Mouse (Mus musculus): ENCODE measurements around the gene Lonrf3. TPM values are rescaled to one million over a fixed set of nuclear protein-coding genes. Genes with fewer than 3 reads are reported as not detected.

Lonrf3 gene
- 10 to 100 TPM; 19.3 to 24.8 TPM for total RNA-seq (2021)

DNA sequence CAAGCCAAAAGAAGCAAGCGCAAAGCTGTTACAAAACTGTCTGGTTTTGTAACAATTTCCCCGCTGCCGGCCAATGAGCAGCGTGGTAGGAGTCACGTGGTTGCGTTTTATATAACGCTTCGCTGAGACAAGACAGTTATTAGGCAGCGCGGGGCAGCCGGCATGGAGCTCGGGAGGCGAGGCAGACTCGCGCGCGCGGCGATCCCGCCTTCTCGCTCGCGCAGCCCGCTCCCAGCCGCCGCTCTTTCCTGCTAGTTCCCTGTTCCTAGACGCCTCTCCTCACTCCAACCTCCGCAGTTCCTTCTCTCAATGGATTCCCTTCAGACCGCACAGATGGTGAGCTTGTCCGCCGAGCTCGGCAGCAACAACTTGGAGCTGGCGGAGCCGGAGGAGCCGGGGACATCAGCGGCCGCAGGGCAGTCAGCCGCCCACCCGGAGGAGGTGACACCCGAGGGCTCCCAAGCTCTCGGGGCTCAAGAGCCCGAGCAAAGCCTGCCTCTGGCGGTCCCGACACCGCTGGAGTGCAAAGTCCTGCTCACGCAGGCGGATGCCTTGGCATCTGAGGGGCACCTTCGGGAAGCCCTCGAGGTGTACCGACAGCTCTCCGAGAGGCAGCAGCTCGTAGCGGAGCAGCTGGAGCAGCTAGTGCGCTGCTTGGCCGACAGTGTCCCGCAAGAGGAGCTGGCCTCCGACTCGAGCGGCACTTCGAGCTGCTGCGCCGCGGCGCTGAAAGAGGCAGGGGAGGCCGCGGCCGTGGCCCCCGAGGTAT lies at the start of gene Lonrf3:
TSS of gene Lonrf3 (plus strand) at position 83 of the 769 bp plus-strand sequence.
- DNase-seq (ENCODE audit: extremely low spot score in 1 of 2, low spot score in 1 of 2): peak; percentile 52 to 66

- DNase-seq (ENCODE audit: extremely low spot score in 1 of 2, low spot score in 1 of 2): no peak
Measured at GRCm38 (mm10) chrX:36278750-36279149, 49.4 kb upstream of the Lonrf3 start.

GRCm38 (mm10) chrX:36311420-36311819 lies 16.7 kb upstream of the Lonrf3 start:
- DNase-seq (ENCODE audit: extremely low spot score in 1 of 2, low spot score in 1 of 2): peak in 1 of 2 experiments; percentile 6

GRCm38 (mm10) chrX:36327491-36328255 lies 480 bp upstream of the Lonrf3 start:
- DNase-seq (ENCODE audit: extremely low spot score in 1 of 2, low spot score in 1 of 2): peak; percentile 13 to 17

GRCm38 (mm10) chrX:36329040-36329649 lies 992 bp downstream of the Lonrf3 start:
- no peak for DNase-seq (ENCODE audit: extremely low spot score in 1 of 2, low spot score in 1 of 2)

GRCm38 (mm10) chrX:36329849-36330411 lies 1.8 kb downstream of the Lonrf3 start:
- DNase-seq (ENCODE audit: extremely low spot score in 1 of 2, low spot score in 1 of 2): peak in 1 of 2 experiments; percentile 11

DNA sequence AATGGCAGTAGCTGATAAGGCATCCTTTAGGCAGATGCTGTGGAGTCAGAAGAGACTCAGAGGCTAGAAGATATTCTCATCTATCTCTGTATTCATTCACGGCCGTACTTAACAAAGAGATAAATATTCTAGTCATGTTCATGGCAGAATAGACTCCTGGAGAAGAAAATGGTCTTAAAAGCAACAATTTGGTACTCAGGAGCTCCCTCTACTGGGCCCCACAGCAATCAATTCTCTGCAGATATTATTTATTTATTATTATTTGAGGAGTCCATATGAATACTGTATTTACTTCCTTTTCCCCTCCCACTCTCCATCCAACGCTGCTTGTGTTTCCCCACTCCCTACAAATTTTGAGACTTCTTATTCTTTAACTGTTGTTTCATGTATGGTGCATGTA lies 24.3 kb downstream of the Lonrf3 start:
- peak in 1 of 2 experiments; percentile 53 for DNase-seq (ENCODE audit: extremely low spot score in 1 of 2, low spot score in 1 of 2)

GRCm38 (mm10) chrX:36385340-36385739 lies 57.2 kb downstream of the Lonrf3 start:
- no peak for DNase-seq (ENCODE audit: extremely low spot score in 1 of 2, low spot score in 1 of 2)

- peak; percentile 13 to 43 for DNase-seq (ENCODE audit: extremely low spot score in 1 of 2, low spot score in 1 of 2)
Measured at GRCm38 (mm10) chrX:36389971-36390370, 61.8 kb downstream of the Lonrf3 start.

DNA sequence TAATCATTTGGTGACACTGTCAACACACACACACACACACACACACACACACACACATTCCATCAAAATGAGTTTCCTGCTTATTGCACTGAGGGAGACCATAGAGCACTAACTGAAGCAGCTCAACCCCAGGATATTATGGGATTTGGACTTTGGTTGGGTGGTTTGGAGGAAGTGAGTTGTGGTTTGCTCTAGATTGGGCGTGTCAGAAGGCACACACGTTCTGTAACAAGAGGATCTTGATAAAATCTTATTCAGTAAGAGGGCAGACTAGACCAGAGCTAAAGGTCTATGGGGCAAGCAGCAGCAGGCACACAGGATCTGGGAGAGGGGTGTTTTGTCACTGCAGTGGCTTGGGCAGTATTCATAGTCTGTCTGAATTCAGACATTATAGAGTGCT lies 62.4 kb downstream of the Lonrf3 start:
- no peak for DNase-seq (ENCODE audit: extremely low spot score in 1 of 2, low spot score in 1 of 2)

DNA sequence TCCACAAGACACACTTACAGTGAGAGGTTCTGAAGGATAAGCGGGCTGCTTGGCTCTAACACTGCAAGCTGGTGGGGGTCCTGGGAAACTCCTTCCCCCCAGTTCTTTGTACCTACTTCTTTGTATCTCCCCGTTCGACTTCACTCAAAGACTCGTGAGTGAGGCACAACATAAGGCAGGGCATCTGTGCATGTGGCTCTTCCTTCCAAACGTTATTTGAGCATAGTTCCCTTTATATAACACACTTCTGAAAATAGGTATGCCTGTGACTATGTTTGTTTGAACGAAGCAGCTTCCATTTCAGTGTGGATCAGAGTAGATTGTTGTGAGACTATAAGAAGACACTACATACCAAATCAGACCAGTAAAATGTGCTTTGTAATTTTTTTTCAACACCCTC lies 64.5 kb downstream of the Lonrf3 start:
- DNase-seq (ENCODE audit: extremely low spot score in 1 of 2, low spot score in 1 of 2): peak; percentile 20 to 25

GRCm38 (mm10) chrX:36393279-36393678 lies 65.1 kb downstream of the Lonrf3 start:
- no peak for DNase-seq (ENCODE audit: extremely low spot score in 1 of 2, low spot score in 1 of 2)

DNA sequence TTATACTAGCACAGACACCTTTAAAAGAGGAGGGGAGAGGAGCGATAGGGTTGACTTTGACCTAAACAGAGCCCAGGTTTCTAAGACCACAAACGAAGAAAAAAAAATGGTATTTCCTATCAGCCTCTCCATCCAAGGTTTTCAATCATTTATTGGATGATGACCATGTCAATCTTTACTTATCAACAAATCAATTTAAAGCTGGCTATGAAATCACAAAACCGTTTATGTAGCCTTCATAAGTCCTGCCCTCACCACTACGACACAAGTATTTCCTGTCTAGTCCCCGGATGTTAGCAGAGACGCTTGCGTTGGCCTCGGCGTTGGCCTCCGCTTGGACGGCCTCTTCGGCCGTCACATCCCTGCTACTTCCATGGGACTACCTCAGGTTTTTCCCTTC lies 72.8 kb downstream of the Lonrf3 start, which contains the start of gene Gm6268:
TSS of gene Gm6268 (plus strand) at position 301 of the 400 bp plus-strand sequence.
- DNase-seq (ENCODE audit: extremely low spot score in 1 of 2, low spot score in 1 of 2): no peak

DNA sequence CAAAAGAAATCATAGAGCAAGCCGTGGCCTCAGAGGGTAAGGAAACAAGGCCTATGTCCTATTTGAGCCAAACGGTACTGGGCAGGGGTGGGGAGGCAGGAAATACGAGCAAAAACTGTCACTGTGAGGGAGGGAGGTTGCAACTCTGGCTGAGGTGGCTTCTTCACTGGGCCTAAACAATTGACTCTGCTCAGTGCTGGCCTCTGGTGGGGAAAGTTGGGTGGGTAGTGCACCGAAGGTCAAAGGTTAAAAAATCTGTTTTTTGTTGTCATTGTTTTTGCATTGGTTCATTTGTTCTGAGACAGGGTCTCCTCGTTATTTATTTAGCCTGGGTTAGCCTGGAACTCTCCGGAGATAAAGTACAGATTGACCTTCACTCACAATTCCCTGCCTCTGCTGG lies 74.2 kb downstream of the Lonrf3 start:
- no peak for DNase-seq (ENCODE audit: extremely low spot score in 1 of 2, low spot score in 1 of 2)

Small RNA genes lying within 50 kb of the gene (microRNA-seq; reads per million reads assigned to microRNA genes)
- gene Gm44485: 0 reads per million in 2 experiments

Other genes starting within 250 kb of the Lonrf3 start
- 1 to 10 TPM; 3.1 to 4.5 TPM for gene Il13ra1, start 216.2 kb upstream of the Lonrf3 start, total RNA-seq (2021)
- 10 to 100 TPM; 37.8 to 47.9 TPM for gene Zcchc12, start 132.4 kb upstream of the Lonrf3 start, total RNA-seq (2021)
- gene Gm6268, start 72.9 kb downstream of the Lonrf3 start, total RNA-seq (2021): not detected
- 1 to 10 TPM; 1.9 to 3.7 TPM for gene Gm14569, start 163.5 kb downstream of the Lonrf3 start, total RNA-seq (2021)